Mouse (Mus musculus): Measurements from ENCODE around the gene Bax. TPM values are rescaled to one million over a fixed set of nuclear protein-coding genes. Genes with fewer than 3 reads are reported as not detected.
"Not testable (repeated sequence)": the region's sequence is repeated elsewhere in the genome, so short reads cannot be mapped to it uniquely, and the experiment has no call there.

Gene Bax
- polyA plus RNA-seq, 1 experiment = 24.4 TPM

GRCm38 (mm10) chr7:45470869-45471268 is 4.2 kb upstream of the Bax start:
- peaks cover 49% of the 10 kb centered on the region for H3K4me1 ChIP-seq (ENCODE audit: control insufficient read depth)
- no peak for TF ChIP-seq TAL1 (IDR thresholded peaks at IDR 0.05; ENCODE audit: low read length)
- TF ChIP-seq GATA1 (IDR thresholded peaks at IDR 0.05; ENCODE audit: low read length) = no peak
- no peak overlapping the region for H3K4me3 ChIP-seq (replicated peaks)
- no peaks in the 10 kb centered on the region for H3K9me3 ChIP-seq (ENCODE audit: control insufficient read depth, low read length)
- H3K36me3 ChIP-seq (ENCODE audit: control insufficient read depth) = peaks cover 3% of the 10 kb centered on the region
- H3K27me3 ChIP-seq (ENCODE audit: control insufficient read depth) = no peaks in the 10 kb centered on the region

DNA sequence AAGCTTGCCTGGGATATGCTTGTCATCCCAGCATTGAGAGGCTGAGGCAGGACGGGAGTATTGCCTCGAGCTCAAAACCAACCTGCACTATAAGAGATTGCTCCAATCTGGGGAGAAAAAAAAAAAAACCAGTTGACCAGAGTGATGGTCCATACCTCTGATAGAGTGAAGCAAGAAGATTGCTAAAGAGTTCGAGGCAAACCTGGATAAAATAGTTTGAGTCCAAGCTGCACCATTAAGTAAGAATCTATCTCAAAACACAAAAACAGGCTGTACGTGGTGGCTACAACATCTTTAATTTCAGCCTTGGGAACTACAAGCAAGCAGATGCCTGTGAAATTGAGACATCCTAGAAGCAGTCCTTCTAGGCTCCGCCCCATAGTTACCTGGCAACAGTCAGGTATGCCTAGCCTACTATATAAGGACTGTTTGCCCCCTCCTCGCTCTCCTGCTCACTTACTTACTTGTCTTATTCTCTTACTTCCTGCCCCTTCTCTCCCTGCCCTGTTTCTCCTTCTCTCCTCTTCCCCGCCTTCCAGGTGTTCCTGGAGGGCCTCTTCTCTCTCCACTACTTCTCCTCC is 482 bp upstream of the Bax start:
- Histone ChIP-seq H3K36me3 (ENCODE audit: control insufficient read depth) (peaks cover 37% of the 10 kb centered on the region), H3K4me1 (ENCODE audit: control insufficient read depth) (peaks cover 56% of the 10 kb centered on the region), H3K4me3 (replicated peaks) (peak overlapping the region; percentile 74), H3K27me3 (ENCODE audit: control insufficient read depth) (no peaks in the 10 kb centered on the region), H3K9me3 (ENCODE audit: control insufficient read depth, low read length) (no peaks in the 10 kb centered on the region)
- TF ChIP-seq TAL1 (IDR thresholded peaks at IDR 0.05; ENCODE audit: low read length) (no peak), GATA1 (IDR thresholded peaks at IDR 0.05; ENCODE audit: low read length) (no peak)

DNA sequence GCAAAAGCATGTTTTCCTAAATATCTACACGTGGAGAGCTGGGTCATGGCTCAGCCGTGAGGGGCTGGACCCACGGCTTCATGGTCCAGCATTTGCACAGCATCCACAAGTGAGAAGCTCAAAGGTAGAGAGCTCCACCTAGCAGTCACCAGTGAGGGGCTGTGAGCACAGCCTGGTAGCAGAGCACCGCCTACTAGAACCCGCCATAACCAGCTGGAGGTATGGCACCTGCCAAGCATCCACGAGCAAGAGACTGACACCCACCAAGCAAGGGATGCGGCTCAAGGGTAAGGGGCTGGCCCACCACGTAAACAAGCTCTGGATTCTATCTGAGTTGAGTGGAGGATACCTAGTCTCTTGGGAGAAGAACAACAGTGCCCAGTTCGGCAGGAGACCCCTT is 1.1 kb downstream of the Bax start:
- Histone ChIP-seq H3K36me3 (ENCODE audit: control insufficient read depth) (peaks cover 50% of the 10 kb centered on the region), H3K4me1 (ENCODE audit: control insufficient read depth) (peaks cover 58% of the 10 kb centered on the region), H3K9me3 (ENCODE audit: control insufficient read depth, low read length) (no peaks in the 10 kb centered on the region)

GRCm38 (mm10) chr7:45465112-45465511 is 1.6 kb downstream of the Bax start:
- Histone ChIP-seq H3K36me3 (ENCODE audit: control insufficient read depth) (peaks cover 54% of the 10 kb centered on the region), H3K4me3 (replicated peaks) (peak overlapping the region; percentile 74)

More for the DNA sequence above, 1.1 kb downstream of the Bax start:
- Histone ChIP-seq H3K4me3 (replicated peaks) (peak overlapping the region; percentile 74), H3K27me3 (ENCODE audit: control insufficient read depth) (no peaks in the 10 kb centered on the region)
- TF ChIP-seq GATA1 (IDR thresholded peaks at IDR 0.05; ENCODE audit: low read length) = no peak

DNA sequence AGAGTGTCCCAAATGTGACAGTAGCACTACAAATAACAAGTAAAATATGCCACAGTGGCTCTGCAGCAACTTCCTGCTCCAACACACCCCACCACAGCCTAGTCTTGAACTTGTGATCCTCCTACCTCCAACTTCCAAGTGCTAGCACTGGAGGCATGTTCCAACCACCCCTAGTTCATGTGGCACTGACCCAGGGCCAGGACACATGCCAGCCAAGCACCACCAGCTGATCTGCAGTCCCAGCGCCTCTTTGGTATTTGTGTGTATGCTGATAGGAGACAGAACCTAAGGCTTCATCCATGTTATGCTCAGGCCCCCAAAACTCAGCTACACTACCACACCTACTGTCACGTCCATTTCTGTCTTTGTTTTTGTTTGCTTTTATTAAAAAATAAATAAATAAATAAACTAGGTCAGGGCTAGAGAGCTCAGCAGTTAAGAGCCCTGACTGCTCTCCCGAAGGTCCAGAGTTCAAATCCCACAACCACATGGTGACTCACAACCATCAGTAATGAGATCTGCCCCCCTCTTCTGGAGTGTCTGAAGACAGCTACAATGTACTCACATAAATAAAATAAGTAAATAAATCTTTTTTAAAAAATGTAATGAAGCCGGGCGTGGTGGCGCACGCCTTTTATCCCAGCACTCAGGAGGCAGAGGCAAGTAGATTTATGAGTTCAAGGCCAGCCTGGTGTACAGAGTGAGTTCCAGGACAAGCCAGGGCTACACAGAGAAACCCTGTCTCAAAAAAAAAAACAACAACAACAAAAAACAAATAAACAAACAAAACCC is 2.5 kb downstream of the Bax start:
- Histone ChIP-seq H3K9me3 (ENCODE audit: control insufficient read depth, low read length) (no peaks in the 10 kb centered on the region), H3K36me3 (ENCODE audit: control insufficient read depth) (peaks cover 55% of the 10 kb centered on the region), H3K27me3 (ENCODE audit: control insufficient read depth) (no peaks in the 10 kb centered on the region), H3K4me1 (ENCODE audit: control insufficient read depth) (peaks cover 65% of the 10 kb centered on the region), H3K4me3 (replicated peaks) (no peak overlapping the region)
- TF ChIP-seq TAL1 (IDR thresholded peaks at IDR 0.05; ENCODE audit: low read length) = no peak
- TF ChIP-seq GATA1 (IDR thresholded peaks at IDR 0.05; ENCODE audit: low read length) = no peak

More at GRCm38 (mm10) chr7:45465112-45465511, 1.6 kb downstream of the Bax start:
- TF ChIP-seq TAL1 (IDR thresholded peaks at IDR 0.05; ENCODE audit: low read length) (no peak), GATA1 (IDR thresholded peaks at IDR 0.05; ENCODE audit: low read length) (no peak)
- Histone ChIP-seq H3K9me3 (ENCODE audit: control insufficient read depth, low read length) (no peaks in the 10 kb centered on the region), H3K4me1 (ENCODE audit: control insufficient read depth) (peaks cover 62% of the 10 kb centered on the region), H3K27me3 (ENCODE audit: control insufficient read depth) (no peaks in the 10 kb centered on the region)

GRCm38 (mm10) chr7:45462868-45463267 is 3.8 kb downstream of the Bax start:
- Histone ChIP-seq H3K36me3 (ENCODE audit: control insufficient read depth) (peaks cover 69% of the 10 kb centered on the region), H3K4me1 (ENCODE audit: control insufficient read depth) (peaks cover 73% of the 10 kb centered on the region)
- H3K9me3 ChIP-seq (ENCODE audit: control insufficient read depth, low read length); H3K27me3 ChIP-seq (ENCODE audit: control insufficient read depth); H3K4me3 ChIP-seq (replicated peaks): not testable (repeated sequence)

DNA sequence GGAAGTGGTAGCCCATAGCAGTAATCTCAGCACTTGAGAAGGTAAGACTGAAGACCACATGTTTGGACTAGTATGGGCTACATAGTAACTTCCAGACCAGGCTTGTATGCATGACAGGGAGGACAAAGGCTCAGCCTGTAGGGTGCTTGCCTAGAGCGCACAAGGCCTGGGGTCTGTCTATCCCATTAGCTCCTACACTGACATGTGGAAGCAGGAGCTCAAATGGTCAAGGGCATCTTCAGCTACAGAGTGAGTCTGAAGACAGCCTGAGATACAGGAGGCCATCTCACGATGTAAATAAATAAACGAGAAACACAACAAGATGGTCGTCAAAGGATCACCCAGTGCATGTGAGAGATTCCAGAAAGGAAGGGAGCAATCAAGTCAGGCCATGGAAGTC is 4.4 kb downstream of the Bax start:
- Histone ChIP-seq H3K36me3 (ENCODE audit: control insufficient read depth) (peaks cover 74% of the 10 kb centered on the region), H3K4me1 (ENCODE audit: control insufficient read depth) (peaks cover 75% of the 10 kb centered on the region), H3K4me3 (replicated peaks) (no peak overlapping the region), H3K27me3 (ENCODE audit: control insufficient read depth) (no peaks in the 10 kb centered on the region), H3K9me3 (ENCODE audit: control insufficient read depth, low read length) (no peaks in the 10 kb centered on the region)
- TF ChIP-seq TAL1 (IDR thresholded peaks at IDR 0.05; ENCODE audit: low read length) (no peak), GATA1 (IDR thresholded peaks at IDR 0.05; ENCODE audit: low read length) (no peak)

DNA sequence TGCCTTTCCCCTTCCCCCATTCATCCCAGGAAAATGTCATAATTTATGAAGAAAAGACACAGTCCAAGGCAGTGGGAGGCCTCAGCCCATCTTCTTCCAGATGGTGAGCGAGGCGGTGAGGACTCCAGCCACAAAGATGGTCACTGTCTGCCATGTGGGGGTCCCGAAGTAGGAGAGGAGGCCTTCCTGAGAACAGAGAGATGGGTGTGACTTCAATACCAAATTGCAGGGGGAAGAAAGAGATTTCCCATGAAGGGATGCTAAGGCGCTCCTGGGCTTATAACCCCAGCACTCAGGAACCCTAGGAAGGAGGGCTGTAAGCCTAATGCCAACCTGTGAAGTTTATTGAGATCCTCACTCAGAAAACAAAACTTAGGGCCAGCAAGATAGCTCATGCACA is 4.9 kb downstream of the Bax start:
- no peak for TF ChIP-seq TAL1 (IDR thresholded peaks at IDR 0.05; ENCODE audit: low read length)
- TF ChIP-seq GATA1 (IDR thresholded peaks at IDR 0.05; ENCODE audit: low read length) = no peak
- H3K4me1 ChIP-seq (ENCODE audit: control insufficient read depth) = peaks cover 75% of the 10 kb centered on the region
- H3K36me3 ChIP-seq (ENCODE audit: control insufficient read depth) = peaks cover 79% of the 10 kb centered on the region
- H3K9me3 ChIP-seq (ENCODE audit: control insufficient read depth, low read length) = no peaks in the 10 kb centered on the region
- H3K4me3 ChIP-seq (replicated peaks) = peak overlapping the region; percentile 65
- H3K27me3 ChIP-seq (ENCODE audit: control insufficient read depth) = no peaks in the 10 kb centered on the region

- Histone ChIP-seq H3K36me3 (ENCODE audit: control insufficient read depth) (peaks cover 84% of the 10 kb centered on the region), H3K9me3 (ENCODE audit: control insufficient read depth, low read length) (no peaks in the 10 kb centered on the region), H3K4me1 (ENCODE audit: control insufficient read depth) (peaks cover 76% of the 10 kb centered on the region), H3K27me3 (ENCODE audit: control insufficient read depth) (no peaks in the 10 kb centered on the region), H3K4me3 (replicated peaks) (peak overlapping the region; percentile 65)
- TF ChIP-seq TAL1 (IDR thresholded peaks at IDR 0.05; ENCODE audit: low read length) (no peak), GATA1 (IDR thresholded peaks at IDR 0.05; ENCODE audit: low read length) (no peak)
Measured at GRCm38 (mm10) chr7:45461326-45461725, 5.4 kb downstream of the Bax start.
